Mouse (Mus musculus) G1E-ER4 (cell line): Measurements from ENCODE around the gene Gpc4. TPM values are rescaled to one million over a fixed set of nuclear protein-coding genes. Genes with fewer than 3 reads are reported as not detected.
A peak's percentile ranks its signal among the peaks of the same experiment; 100 is the strongest.

Experiments used
- GATA1 ChIP-seq: IDR thresholded peaks from one replicate; pipeline ENCODE4 v1.8.0; 2012; ENCODE audit warnings: low read length, inconsistent platforms
- polyA plus RNA-seq: library from polyadenylated mRNA; stranded (reverse); fragments of >175 nt; gene quantifications from 2 replicates; pipeline ENCODE4 v1.2.3, GENCODE M21; 2012

Gpc4 gene
- 26.3 and 26.6 TPM in 2 replicates for polyA plus RNA-seq

DNA sequence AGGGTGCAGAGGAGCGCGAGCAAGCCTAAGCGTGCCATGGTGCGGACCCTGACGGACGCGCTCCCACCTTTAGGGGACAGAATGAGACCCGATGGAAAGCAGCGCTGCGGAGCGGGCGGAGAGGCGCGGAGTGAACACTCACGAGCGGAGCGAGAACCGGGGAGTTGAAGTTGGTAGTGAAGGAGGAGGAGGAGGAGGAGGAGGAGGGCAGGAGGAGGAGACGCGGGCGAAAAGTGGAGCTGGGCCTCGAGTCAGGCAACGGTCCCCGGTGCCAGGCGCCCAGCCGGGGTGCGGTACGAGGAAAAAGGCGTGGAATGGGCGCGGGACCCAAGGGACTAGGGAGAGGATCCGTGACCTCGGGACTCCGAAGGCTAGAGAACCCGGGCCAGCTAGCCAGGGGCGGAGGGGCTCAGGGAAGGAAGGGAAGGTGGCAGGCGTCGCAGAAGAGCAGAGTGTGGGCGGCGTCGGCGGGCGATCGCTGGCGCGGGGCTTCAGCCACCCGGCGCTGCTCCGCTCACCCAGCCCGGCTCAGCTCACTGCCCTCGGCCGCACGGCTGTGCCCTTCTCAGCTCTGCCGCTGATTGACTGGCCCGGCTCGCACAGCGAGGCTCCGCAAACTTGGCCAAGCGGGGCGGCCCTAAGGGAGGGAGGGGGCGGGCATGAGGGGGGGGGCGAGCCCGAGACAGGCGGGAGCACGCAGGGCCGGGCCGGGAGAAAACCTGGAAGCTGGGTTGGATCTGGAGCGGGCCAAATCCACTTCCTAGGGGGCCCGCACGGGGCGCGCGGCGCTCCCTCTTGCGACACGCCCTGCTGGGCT, at the start of gene Gpc4:
Gene Gpc4 (minus strand): TSS at position 515 of the 817 bp plus-strand sequence.
- TF ChIP-seq GATA1: no peak

DNA sequence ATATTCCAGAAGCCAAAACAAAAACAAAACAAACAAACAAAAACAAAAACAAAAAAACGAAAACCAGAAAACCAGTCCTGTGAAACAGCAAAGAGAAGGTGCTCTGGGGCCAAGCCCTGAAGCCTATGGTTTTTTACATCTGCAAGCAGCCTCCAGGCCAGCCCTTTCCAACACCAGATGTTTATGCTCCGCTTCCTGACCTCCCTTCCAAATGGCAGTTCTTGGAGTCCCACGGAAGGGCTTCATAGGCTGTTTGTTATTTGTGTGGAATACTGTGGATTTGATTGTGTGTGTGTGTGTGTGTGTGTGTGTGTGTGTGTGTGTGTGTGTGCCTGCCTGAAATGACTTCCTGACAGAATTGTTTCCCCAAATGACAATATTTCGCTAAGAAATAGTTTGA, 47.8 kb upstream of the Gpc4 start:
- no peak for TF ChIP-seq GATA1

DNA sequence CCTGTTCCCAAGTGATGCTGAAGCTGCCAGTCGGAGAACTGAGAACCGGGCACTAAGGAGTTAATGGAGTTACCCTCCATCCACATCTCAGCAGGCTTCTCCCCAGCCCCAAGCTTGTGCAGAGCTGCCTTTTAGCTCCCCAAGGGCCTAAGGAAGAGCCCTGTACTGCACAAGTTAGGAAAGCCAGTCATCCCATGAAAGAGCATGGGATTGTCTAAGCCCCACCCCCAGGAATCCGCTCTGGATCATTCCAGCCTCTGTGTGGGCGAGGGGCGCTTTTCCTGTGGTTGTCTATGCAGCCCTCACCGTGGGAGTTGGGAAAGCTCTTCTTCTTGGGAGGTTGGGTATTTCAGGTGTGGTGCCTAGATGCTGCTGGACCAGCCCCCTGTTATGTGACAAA, 34.8 kb upstream of the Gpc4 start:
- no peak for TF ChIP-seq GATA1

- no peak for TF ChIP-seq GATA1
Measured at GRCm38 (mm10) chrX:52193311-52193968, 28.4 kb upstream of the Gpc4 start.

GRCm38 (mm10) chrX:52189094-52189493, 24.0 kb upstream of the Gpc4 start:
- TF ChIP-seq GATA1: no peak

DNA sequence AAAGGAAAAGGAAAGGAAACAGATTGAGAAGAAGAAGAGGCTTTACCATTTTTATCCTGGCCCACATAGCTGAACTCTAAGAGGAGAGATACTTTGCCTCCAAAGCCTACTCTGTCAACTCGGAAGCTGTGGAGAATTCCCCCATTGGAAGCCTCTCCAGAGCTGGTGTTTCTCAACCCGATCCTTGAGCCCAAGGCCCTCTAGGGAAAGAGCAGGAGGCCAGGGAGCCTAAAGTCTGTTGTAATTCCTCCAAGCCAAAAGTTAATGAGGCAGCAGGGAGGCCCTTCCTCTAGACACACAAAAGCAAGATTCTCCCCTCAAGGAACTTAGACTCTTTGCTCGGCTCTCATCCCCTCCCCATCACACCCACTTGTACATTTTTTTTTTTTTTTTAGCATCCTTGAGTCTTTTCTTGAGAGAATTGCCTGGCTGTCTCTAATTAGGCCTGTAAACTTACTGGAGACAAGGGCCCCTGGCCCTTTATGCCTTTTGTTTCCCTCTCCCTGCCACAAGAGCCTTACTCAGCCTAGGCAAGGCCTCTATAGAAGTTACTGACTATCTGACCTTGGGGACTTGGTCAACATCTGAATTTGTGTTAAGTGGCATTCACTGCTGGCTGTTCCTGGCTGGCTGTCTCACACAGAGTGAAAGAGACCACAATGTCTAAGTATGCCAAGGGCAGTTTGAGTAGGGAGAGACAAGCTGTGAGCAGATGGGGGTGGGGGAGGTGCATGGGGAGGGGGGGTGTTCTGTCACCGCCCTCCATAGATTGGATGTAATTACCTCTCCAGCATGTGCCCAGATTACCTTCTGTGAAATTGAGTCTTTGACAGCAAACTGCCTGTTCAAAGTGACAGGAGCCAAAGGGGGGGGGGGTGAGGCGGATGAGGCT, 18.7 kb upstream of the Gpc4 start:
- no peak for TF ChIP-seq GATA1

GRCm38 (mm10) chrX:52181401-52181800, 16.3 kb upstream of the Gpc4 start:
- no peak for TF ChIP-seq GATA1

- peak; percentile 72 for TF ChIP-seq GATA1
Measured at GRCm38 (mm10) chrX:52177067-52177466, 12.0 kb upstream of the Gpc4 start.

DNA sequence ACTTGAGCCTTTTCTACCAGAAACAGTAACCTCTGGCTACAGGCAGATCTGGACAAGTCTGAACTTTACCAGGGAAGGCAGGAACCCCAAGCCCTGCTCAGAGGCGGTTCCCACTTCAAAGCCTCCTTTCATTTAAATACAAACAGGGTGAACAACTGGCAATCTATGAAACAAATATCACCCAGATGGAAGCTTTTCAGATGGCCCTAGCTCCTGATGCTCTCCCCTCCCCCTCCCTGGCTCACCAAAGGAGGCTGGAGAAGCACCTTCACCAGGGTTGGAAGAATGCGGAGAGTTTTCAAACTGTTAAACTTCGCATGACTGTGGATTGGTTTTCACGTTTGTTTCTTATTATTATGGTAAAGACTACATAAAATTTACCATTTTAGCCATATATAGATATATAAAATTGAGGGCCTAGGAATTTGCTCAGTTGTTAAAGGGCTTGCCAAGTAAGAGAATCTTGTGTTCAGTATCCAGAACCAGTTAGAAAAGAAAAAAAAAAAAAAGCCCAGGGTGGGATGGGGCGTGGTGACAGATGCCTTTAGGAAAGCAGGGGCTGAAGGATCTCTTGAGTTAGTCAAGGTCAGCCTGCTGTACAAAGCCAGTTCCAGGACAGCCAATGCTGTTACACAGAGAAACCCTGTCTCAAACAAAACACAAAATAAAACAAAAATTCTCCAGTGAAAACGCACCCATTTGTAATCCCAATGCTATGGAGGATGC, 2.6 kb upstream of the Gpc4 start:
- TF ChIP-seq GATA1: no peak

DNA sequence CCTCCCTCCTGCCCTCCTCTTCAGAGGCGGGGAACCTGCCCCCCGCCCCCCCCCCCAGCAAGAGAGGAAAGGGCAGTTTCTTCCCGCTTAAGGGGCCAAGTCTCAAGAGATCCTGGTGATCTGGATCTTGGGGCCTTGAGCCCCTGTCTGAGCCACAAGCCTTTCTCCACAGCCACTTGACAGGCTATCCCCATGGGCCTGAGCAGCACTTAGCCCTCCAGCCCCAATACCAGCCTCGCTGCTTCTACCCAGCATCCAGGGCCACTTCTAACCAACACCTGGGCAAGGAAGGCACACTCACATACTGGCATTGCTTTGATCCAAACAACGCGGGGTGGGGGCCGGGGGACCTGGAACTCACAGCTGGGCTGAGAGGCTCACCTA, 495 bp upstream of the Gpc4 start:
- TF ChIP-seq GATA1: no peak

DNA sequence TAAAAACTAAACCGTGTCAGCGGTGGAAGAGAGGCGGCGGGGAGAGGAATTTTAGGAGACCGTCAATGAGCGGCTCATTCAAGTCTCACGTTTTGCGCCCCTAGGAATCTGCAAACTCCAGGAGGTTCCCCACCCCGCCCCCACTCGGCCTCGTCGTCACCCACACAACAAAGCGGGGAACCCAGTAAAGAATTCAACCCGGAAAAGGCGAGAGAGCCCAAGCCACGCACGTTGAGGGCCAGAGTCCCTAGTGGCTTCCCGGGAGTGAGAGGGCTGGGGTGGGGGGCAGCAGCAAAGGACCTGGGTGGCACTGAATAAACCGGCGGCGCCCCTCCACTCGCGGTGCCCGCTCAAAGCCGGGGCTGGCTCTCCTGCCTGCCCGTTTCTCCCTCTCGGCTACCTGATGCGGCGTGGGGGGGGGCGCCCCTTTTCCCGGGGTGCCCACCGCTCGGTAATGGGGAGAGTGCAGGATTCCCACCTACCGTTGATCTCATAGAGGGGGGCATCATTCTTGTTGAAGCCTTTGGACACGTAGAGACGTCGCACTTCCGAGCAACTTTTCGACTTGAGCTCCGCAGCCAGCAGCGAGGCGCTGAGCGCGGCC, 816 bp downstream of the Gpc4 start:
- no peak for TF ChIP-seq GATA1

DNA sequence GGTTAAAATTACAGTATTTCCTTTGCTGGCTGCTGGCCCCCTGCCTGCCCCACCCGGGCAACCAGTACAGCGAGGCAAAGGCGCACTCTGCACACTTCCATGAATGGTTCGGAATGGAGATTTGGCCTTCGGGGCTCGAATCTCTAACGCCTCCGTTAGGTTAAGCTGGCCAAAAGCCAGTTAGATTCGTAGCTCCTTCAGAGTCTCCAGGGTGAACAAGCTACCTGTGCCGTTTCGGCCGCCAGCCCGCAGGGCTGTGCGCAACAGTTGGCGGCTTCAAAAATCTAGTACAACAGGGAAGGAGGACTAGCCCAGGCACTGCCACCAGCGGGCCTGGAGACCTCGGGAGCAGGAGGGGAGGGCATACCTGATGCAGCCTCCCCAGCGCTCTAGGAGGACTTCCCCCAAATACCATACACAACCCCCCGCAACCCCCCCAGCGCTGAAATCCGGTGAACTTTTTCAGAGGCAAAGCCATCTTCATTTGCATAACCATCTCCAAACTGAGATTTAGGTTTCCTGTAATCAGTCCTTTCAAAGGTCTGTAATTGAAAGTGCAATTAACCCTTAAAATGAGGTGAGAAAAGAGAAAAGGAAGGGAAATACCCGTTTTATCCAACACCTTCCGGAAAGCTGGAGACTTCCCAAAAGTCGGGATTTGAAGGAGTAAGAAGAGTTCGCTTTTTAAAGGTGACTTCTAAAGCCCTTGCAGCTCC, 1.5 kb downstream of the Gpc4 start:
- TF ChIP-seq GATA1: no peak

- no peak for TF ChIP-seq GATA1
Measured at GRCm38 (mm10) chrX:52162756-52163155, 2.3 kb downstream of the Gpc4 start.

DNA sequence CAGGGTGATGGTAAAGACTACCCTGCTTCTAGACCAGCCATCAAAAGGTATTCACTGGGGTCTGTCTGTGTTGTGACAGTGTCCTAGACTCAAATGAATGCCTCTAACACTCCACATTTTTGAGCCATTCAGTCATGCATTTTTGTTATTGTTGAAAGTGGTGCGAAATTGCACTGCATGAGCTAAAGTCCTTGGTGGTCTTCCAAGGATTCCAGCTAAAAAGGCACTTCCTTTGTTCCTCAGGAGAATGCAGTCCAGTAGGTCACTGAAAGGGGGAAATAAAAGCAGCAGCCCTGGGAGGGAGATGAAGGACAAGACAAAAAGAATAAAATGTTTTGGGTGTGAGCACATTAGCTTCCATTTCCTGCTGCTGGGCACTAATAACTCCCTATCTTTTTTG, 2.8 kb downstream of the Gpc4 start:
- TF ChIP-seq GATA1: no peak
